Mouse (Mus musculus): Measurements from ENCODE around the gene Hnrnpf.

DNA sequence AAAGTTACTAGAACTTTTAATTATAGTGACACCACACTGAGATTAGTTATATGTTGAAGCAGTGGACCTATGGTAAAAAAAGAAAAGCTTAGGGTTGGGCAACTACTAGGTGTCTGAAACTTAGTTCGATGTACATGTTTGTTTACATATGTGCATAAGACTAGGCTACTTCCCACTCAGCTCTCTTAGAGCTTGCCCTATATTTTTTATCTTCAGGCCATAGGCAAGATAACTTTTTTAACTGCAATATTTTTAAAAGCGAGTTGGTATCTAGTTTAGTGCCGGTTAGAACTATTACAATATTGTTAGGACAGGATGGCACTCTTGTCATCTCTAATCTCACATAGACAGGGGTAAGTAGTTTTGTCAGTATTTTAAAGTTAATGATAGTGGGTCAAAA lies 21.9 kb downstream of the Hnrnpf start:
- TF ChIP-seq CTCF (IDR thresholded peaks at IDR 0.05; ENCODE audit: low read depth), result no peak
- no peak for TF ChIP-seq EP300 (IDR thresholded peaks at IDR 0.05; ENCODE audit: low read depth)

Measured in liver, postnatal 0 days (tissue).